Mouse (Mus musculus): ENCODE results near the gene Manba. TPM values are rescaled to one million over a fixed set of nuclear protein-coding genes. Genes with fewer than 3 reads are reported as not detected.

Manba gene
- polyA plus RNA-seq, 1 experiment from 2014 or later: 5.8 TPM

- H3K9ac ChIP-seq (ENCODE audit: low read length): no peak overlapping the region
- no peak overlapping the region for H3K4me3 ChIP-seq (ENCODE audit: low read depth, low read length)
- WGBS: 94% methylated on average over 9 of the region's 9 CpGs
- no peak for DNase-seq (ENCODE audit: low spot score, missing footprints)
- no peak overlapping the region for H3K27ac ChIP-seq (ENCODE audit: low read depth, low read length)
- no peak for ATAC-seq (ENCODE audit: low FRiP score)
- no peak overlapping the region for H3K4me2 ChIP-seq
- H3K9me3 ChIP-seq (ENCODE audit: control insufficient read depth, low read length): no peaks in the 10 kb centered on the region
- H3K4me1 ChIP-seq (ENCODE audit: control insufficient read depth, insufficient read depth, low read length): no peaks in the 10 kb centered on the region
- peaks cover 3% of the 10 kb centered on the region; the same call in 1 of the 2 replicates for H3K36me3 ChIP-seq (ENCODE audit: control insufficient read depth, insufficient read depth, low read length)
- no peaks in the 10 kb centered on the region for H3K27me3 ChIP-seq (ENCODE audit: control insufficient read depth, insufficient read depth, low read length)
Measured at GRCm38 (mm10) chr3:135607021-135607420, 121.6 kb downstream of the Manba start.

- H3K27ac ChIP-seq (ENCODE audit: low read depth, low read length): no peak overlapping the region
- no peaks in the 10 kb centered on the region for H3K9me3 ChIP-seq (ENCODE audit: control insufficient read depth, low read length)
- no peak for DNase-seq (ENCODE audit: low spot score, missing footprints)
- no peak overlapping the region for H3K4me2 ChIP-seq
- no peaks in the 10 kb centered on the region for H3K27me3 ChIP-seq (ENCODE audit: control insufficient read depth, insufficient read depth, low read length)
- no peak overlapping the region for H3K9ac ChIP-seq (ENCODE audit: low read length)
- no peak for ATAC-seq (ENCODE audit: low FRiP score)
- no peak overlapping the region for H3K4me3 ChIP-seq (ENCODE audit: low read depth, low read length)
- WGBS: 94% methylated on average over 24 of the region's 24 CpGs
- H3K4me1 ChIP-seq (ENCODE audit: control insufficient read depth, insufficient read depth, low read length): no peaks in the 10 kb centered on the region
- peaks cover 3% of the 10 kb centered on the region; the same call in 1 of the 2 replicates for H3K36me3 ChIP-seq (ENCODE audit: control insufficient read depth, insufficient read depth, low read length)
Measured at GRCm38 (mm10) chr3:135607660-135608473, 122.5 kb downstream of the Manba start.

GRCm38 (mm10) chr3:135610221-135610620, 124.8 kb downstream of the Manba start:
- WGBS: 59% methylated on average over 3 of the region's 3 CpGs
- no peak overlapping the region for H3K4me3 ChIP-seq (ENCODE audit: low read depth, low read length)
- H3K4me1 ChIP-seq (ENCODE audit: control insufficient read depth, insufficient read depth, low read length): no peaks in the 10 kb centered on the region
- H3K27ac ChIP-seq (ENCODE audit: low read depth, low read length): no peak overlapping the region
- H3K4me2 ChIP-seq: no peak overlapping the region
- 0 out of 2 replicates have a peak, but pooled peaks cover 2% of the 10 kb centered on the region for H3K36me3 ChIP-seq (ENCODE audit: control insufficient read depth, insufficient read depth, low read length)
- no peaks in the 10 kb centered on the region for H3K9me3 ChIP-seq (ENCODE audit: control insufficient read depth, low read length)
- DNase-seq (ENCODE audit: low spot score, missing footprints): no peak
- no peak overlapping the region for H3K9ac ChIP-seq (ENCODE audit: low read length)
- ATAC-seq (ENCODE audit: low FRiP score): no peak
- no peaks in the 10 kb centered on the region for H3K27me3 ChIP-seq (ENCODE audit: control insufficient read depth, insufficient read depth, low read length)

GRCm38 (mm10) chr3:135614376-135614775, 129.0 kb downstream of the Manba start:
- no peaks in the 10 kb centered on the region for H3K4me1 ChIP-seq (ENCODE audit: control insufficient read depth, insufficient read depth, low read length)
- 87% methylated on average over 3 of the region's 3 CpGs for WGBS
- DNase-seq (ENCODE audit: low spot score, missing footprints) (no peak), ATAC-seq (ENCODE audit: low FRiP score) (no peak)
- no peak overlapping the region for H3K4me2 ChIP-seq
- H3K27ac ChIP-seq (ENCODE audit: low read depth, low read length): no peak overlapping the region
- no peak overlapping the region for H3K9ac ChIP-seq (ENCODE audit: low read length)
- 0 out of 2 replicates have a peak, but pooled peaks cover 2% of the 10 kb centered on the region for H3K36me3 ChIP-seq (ENCODE audit: control insufficient read depth, insufficient read depth, low read length)
- no peaks in the 10 kb centered on the region for H3K9me3 ChIP-seq (ENCODE audit: control insufficient read depth, low read length)
- H3K27me3 ChIP-seq (ENCODE audit: control insufficient read depth, insufficient read depth, low read length): no peaks in the 10 kb centered on the region
- no peak overlapping the region for H3K4me3 ChIP-seq (ENCODE audit: low read depth, low read length)

- DNase-seq (ENCODE audit: low spot score, missing footprints) (no peak), ATAC-seq (ENCODE audit: low FRiP score) (no peak)
- H3K9ac ChIP-seq (ENCODE audit: low read length): no peak overlapping the region
- H3K4me1 ChIP-seq (ENCODE audit: control insufficient read depth, insufficient read depth, low read length): no peaks in the 10 kb centered on the region
- H3K27me3 ChIP-seq (ENCODE audit: control insufficient read depth, insufficient read depth, low read length): no peaks in the 10 kb centered on the region
- 0 out of 2 replicates have a peak, but pooled peaks cover 2% of the 10 kb centered on the region for H3K36me3 ChIP-seq (ENCODE audit: control insufficient read depth, insufficient read depth, low read length)
- H3K4me3 ChIP-seq (ENCODE audit: low read depth, low read length): no peak overlapping the region
- no peaks in the 10 kb centered on the region for H3K9me3 ChIP-seq (ENCODE audit: control insufficient read depth, low read length)
- H3K27ac ChIP-seq (ENCODE audit: low read depth, low read length): no peak overlapping the region
- H3K4me2 ChIP-seq: no peak overlapping the region
- WGBS: 94% methylated on average over 7 of the region's 7 CpGs
Measured at GRCm38 (mm10) chr3:135616730-135617129, 131.3 kb downstream of the Manba start.

Other genes starting within 250 kb of the Manba start
- 5.7 and 6.4 TPM in 2 replicates for gene Bdh2, start 204.4 kb upstream of the Manba start, polyA plus RNA-seq (2014; fragmentation: Nextera tagmentation; extraction: Ambion mirVana)
- gene Slc9b2, start 177.9 kb upstream of the Manba start, polyA plus RNA-seq (2014; fragmentation: Nextera tagmentation; extraction: Ambion mirVana): 1.3 and 1.9 TPM in 2 replicates
- gene Slc9b1, start 137.6 kb upstream of the Manba start, polyA plus RNA-seq (2014; fragmentation: Nextera tagmentation; extraction: Ambion mirVana): 0.30 TPM in 1 of 2 replicates, not detected in the other
- gene Cisd2, start 61.7 kb upstream of the Manba start, polyA plus RNA-seq (2014; fragmentation: Nextera tagmentation; extraction: Ambion mirVana): 85.5 and 90.0 TPM in 2 replicates
- gene Ube2d3, start 47.5 kb upstream of the Manba start, polyA plus RNA-seq (2014; fragmentation: Nextera tagmentation; extraction: Ambion mirVana): 693 and 733 TPM in 2 replicates
- 10.5 and 10.8 TPM in 2 replicates for gene Nfkb1, start 205.9 kb downstream of the Manba start, polyA plus RNA-seq (2014; fragmentation: Nextera tagmentation; extraction: Ambion mirVana)

All from midbrain, embryonic 11.5 days (tissue).